Mouse (Mus musculus): ENCODE results near the gene Gm49361.

DNA sequence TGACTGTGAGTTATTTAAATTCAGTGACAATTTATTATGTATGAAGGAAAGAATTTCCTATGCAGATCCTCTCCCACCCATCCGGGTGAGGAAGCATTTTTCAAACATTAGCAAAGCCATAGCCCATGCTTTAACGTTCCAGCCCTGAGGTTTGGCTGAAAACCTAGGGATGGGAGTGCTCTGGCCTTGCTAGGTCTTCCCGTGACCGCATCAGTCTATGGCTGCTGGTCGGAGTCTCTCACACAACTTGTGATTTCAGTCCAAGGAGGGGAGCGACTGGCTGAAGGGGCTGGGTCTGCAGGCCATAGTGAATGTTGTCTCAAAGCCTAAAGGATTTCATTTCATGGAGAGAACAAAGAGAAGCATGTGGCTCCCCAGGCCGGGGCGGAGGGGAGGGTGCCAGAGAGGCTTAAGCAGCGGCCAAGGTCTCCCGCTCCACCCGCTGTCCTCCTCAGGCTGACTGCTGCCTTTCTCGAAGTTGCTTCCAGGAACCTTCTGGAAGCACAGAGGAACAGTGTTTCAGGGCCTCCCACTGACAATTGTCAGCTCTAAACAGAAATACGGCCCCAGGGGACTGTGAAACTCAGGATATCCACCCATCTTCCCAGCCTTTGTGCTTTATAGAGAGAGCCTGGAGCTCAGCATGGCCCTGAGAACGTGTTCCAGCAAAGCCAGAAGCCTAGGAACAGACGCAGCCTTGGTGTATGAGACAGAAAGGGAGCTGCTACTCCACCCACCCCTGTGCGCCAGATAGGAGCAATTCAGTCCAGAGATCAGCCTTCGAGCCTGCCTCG is 38.6 kb downstream of the Gm49361 start:
- TF ChIP-seq CTCF (IDR thresholded peaks at IDR 0.05; ENCODE audit: control insufficient read depth, insufficient read depth, low read length) = no peak
- no peak for TF ChIP-seq POLR2A (IDR thresholded peaks at IDR 0.05; ENCODE audit: borderline replicate concordance, control insufficient read depth, low read depth, low read length)
